Mouse (Mus musculus) neutrophil, adult 5-6 weeks (primary cell): ENCODE measurements around the gene Nckap5. TPM values are rescaled to one million over a fixed set of nuclear protein-coding genes. Genes with fewer than 3 reads are reported as not detected.

Source experiments
- ATAC-seq: fragments of 151-379, 151-347 bp; 2 replicates; pipeline ENCODE4 v1.8.0; 2017; ENCODE audit warnings: mild to moderate bottlenecking, moderate TSS enrichment; ENCODE audit not compliant: insufficient number of reproducible peaks, poor library complexity, low FRiP score, severe bottlenecking; ENCODE audit errors: extremely low read depth
- total RNA-seq: library from RNA; stranded (forward); fragments of 200-1000 nt; gene quantifications from 2 replicates; pipeline ENCODE4 v1.2.3, GENCODE M21; 2017

The Nckap5 gene
- total RNA-seq, 1 experiment from 2014 or later = not detected

- no peak for ATAC-seq
Measured at GRCm38 (mm10) chr1:126660098-126660999, 170.2 kb downstream of the Nckap5 start.

GRCm38 (mm10) chr1:126658731-126659130 lies 171.9 kb downstream of the Nckap5 start:
- ATAC-seq = no peak

GRCm38 (mm10) chr1:126656246-126656645 lies 174.4 kb downstream of the Nckap5 start:
- no peak for ATAC-seq

- no peak for ATAC-seq
Measured at GRCm38 (mm10) chr1:126652085-126652484, 178.5 kb downstream of the Nckap5 start.

GRCm38 (mm10) chr1:126650806-126651205 lies 179.8 kb downstream of the Nckap5 start:
- no peak for ATAC-seq

GRCm38 (mm10) chr1:126642751-126643150 lies 187.8 kb downstream of the Nckap5 start:
- no peak for ATAC-seq

- ATAC-seq = no peak
Measured at GRCm38 (mm10) chr1:126639463-126639862, 191.1 kb downstream of the Nckap5 start.

GRCm38 (mm10) chr1:126637515-126637914 lies 193.1 kb downstream of the Nckap5 start:
- no peak for ATAC-seq

GRCm38 (mm10) chr1:126626206-126626605 lies 204.4 kb downstream of the Nckap5 start:
- no peak for ATAC-seq

- no peak for ATAC-seq
Measured at GRCm38 (mm10) chr1:126622036-126622435, 208.6 kb downstream of the Nckap5 start.

- no peak for ATAC-seq
Measured at GRCm38 (mm10) chr1:126617464-126618041, 213.0 kb downstream of the Nckap5 start.

- ATAC-seq = no peak
Measured at GRCm38 (mm10) chr1:126616964-126617363, 213.6 kb downstream of the Nckap5 start.

- ATAC-seq = no peak
Measured at GRCm38 (mm10) chr1:126612916-126613315, 217.7 kb downstream of the Nckap5 start.

GRCm38 (mm10) chr1:126608586-126608985 lies 222.0 kb downstream of the Nckap5 start:
- no peak for ATAC-seq

GRCm38 (mm10) chr1:126606189-126607080 lies 224.2 kb downstream of the Nckap5 start:
- no peak for ATAC-seq

- no peak for ATAC-seq
Measured at GRCm38 (mm10) chr1:126604551-126604950, 226.0 kb downstream of the Nckap5 start.

GRCm38 (mm10) chr1:126603771-126604515 lies 226.7 kb downstream of the Nckap5 start:
- no peak for ATAC-seq

GRCm38 (mm10) chr1:126600596-126600995 lies 230.0 kb downstream of the Nckap5 start:
- no peak for ATAC-seq

GRCm38 (mm10) chr1:126597376-126597775 lies 233.2 kb downstream of the Nckap5 start:
- ATAC-seq = no peak
